In genomic region chr12:100530871-100531270, GRCm38 (mm10) we compare ENCODE assay signal across 11 mouse cellular contexts. TPM values are rescaled to one million over a fixed set of nuclear protein-coding genes. Genes with fewer than 3 reads are reported as not detected.
DNase-seq lines count a peak whose midpoint lies in the region; ATAC-seq and TF ChIP-seq lines count a peak whose summit lies in the region.
"Had no signal": no experiment of that assay in that cellular context is flagged by ENCODE, and none has a peak within 500 bp of the region (broad histone marks: within the 10 kb centered on the region; RNA-seq: fewer than 3 reads in every experiment).

No protein-coding gene starts in this region.

- H3K27me3 ChIP-seq in lung, postnatal 0 days (replicated peaks; ENCODE audit: insufficient read depth, low read length), result no peaks in the 10 kb centered on the region
- H3K27me3 ChIP-seq: hindbrain, embryonic 15.5 days had no signal

- peak overlapping the region; percentile 35; the same call in 1 of the 2 replicates for H3K27ac ChIP-seq in lung, postnatal 0 days (ENCODE audit: low read length)
- H3K27ac ChIP-seq in brown adipose tissue, adult 24 weeks (replicated peaks; ENCODE audit: low read depth, low read length), result peak overlapping the region; percentile 86
- H3K27ac ChIP-seq: hindbrain, embryonic 15.5 days had no signal

- H3K4me2 ChIP-seq in lung, postnatal 0 days (replicated peaks; ENCODE audit: low read depth, low read length), result no peak overlapping the region
- H3K4me2 ChIP-seq: hindbrain, embryonic 15.5 days had no signal

- ATAC-seq in lung, postnatal 0 days, result no peak
- peak; percentile 65 for ATAC-seq in megakaryocyte progenitor cell, adult 5-6 weeks (replicated peaks; ENCODE audit: poor library complexity)

- TF ChIP-seq CTCF in lung, postnatal 0 days (IDR thresholded peaks at IDR 0.05), result no peak

- 68% methylated on average over 5 of the region's 5 CpGs for WGBS in lung, postnatal 0 days

- peak; percentile 79 for DNase-seq in heart, adult 11 months
- no peak for DNase-seq in heart, adult 9 months (ENCODE audit: low spot score in 2 of 2)
- peak; percentile 36 for DNase-seq in lung, postnatal 0 days (ENCODE audit: low spot score)
- no peak for DNase-seq in lung, postnatal 4 days
- DNase-seq in layer of hippocampus, adult 9-11 months, result no peak
- DNase-seq in right cerebral cortex, postnatal 25 days, result no peak
- DNase-seq: cerebellum, postnatal 14 days; right cerebral cortex, postnatal 14 days had no signal

- TF ChIP-seq EP300 in lung, postnatal 0 days (IDR thresholded peaks at IDR 0.05), result peak; percentile 69

- no peaks in the 10 kb centered on the region for H3K36me3 ChIP-seq in lung, postnatal 0 days (ENCODE audit: insufficient read depth, low read length)
- H3K36me3 ChIP-seq: hindbrain, embryonic 15.5 days had no signal

- no peaks in the 10 kb centered on the region for H3K9me3 ChIP-seq in lung, postnatal 0 days (ENCODE audit: low read length)
- H3K9me3 ChIP-seq: hindbrain, embryonic 15.5 days had no signal

- H3K4me1 ChIP-seq in lung, postnatal 0 days (ENCODE audit: insufficient read depth, low read depth, low read length), result no peaks in the 10 kb centered on the region
- peaks cover 44% of the 10 kb centered on the region for H3K4me1 ChIP-seq in brown adipose tissue, adult 24 weeks (ENCODE audit: control insufficient read depth, insufficient read depth, insufficient read length, low read length)

- H3K4me3 ChIP-seq in lung, postnatal 0 days (ENCODE audit: low read depth, low read length), result no peak overlapping the region
- no peak overlapping the region for H3K4me3 ChIP-seq in brown adipose tissue, adult 24 weeks (ENCODE audit: insufficient read depth, low read depth, low read length)
- H3K4me3 ChIP-seq: hindbrain, embryonic 15.5 days had no signal

- no peak overlapping the region for H3K9ac ChIP-seq in lung, postnatal 0 days (replicated peaks; ENCODE audit: low read depth)
- H3K9ac ChIP-seq: hindbrain, embryonic 15.5 days had no signal

RNA-seq across cellular contexts. Expression of gene Ttc7b, which starts 10.2 kb away (rescaled TPM):
- 6.6 and 6.9 TPM in 2 replicates for polyA plus RNA-seq in lung, postnatal 0 days (2015; fragmentation: Nextera tagmentation; extraction: Ambion mirVana)
- 37.7 and 42.9 TPM in 2 replicates for polyA plus RNA-seq in brown adipose tissue, adult 24 weeks (2012; ENCODE audit: insufficient read depth, insufficient read length, missing spikeins)
- 24.3 and 28.8 TPM in 2 replicates for total RNA-seq in megakaryocyte progenitor cell, adult 5-6 weeks (2015)
- total RNA-seq in megakaryocyte progenitor cell, adult 5-6 weeks (2017), result 13.3 and 16.5 TPM in 2 replicates

Comparison
In these comparisons a context has a peak if more than half of its experiments do, and no peak if none do; other contexts are left out.
1. DNase-seq: peak in heart, adult 11 months (single experiment) and lung, postnatal 0 days (single experiment); none in heart, adult 9 months (0 of 2), lung, postnatal 4 days (0 of 2), layer of hippocampus, adult 9-11 months (single experiment) and right cerebral cortex, postnatal 25 days (single experiment).